Mouse (Mus musculus) frontal cortex, postnatal 36 days (tissue): Measurements from ENCODE around the gene Utrn.

ENCODE experiments used
- DNase-seq, 2 experiments: peaks; one replicate each; pipeline ENCODE4 v3.0.0; 2022; ENCODE audit warnings: low spot score in 2 of 2

Gene Utrn

DNA sequence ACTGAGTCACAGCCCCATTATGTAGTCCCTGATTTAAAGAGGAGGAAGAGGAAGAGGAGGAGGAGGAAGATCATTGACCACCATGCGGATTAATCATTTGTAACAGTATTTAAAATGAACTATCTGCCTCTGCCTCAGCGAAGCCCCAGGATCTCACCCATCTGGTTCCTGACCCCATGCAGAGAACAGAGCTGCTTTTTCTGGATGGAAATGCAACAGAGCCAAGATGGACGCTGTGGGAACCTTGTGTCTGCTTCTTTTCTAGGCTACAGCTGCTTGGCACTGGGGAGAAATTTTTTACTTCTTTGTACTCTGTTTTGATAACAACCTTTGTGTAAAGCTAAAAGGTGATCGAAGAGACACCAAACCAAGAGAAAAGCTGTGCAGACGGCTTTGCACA, 137.7 kb downstream of the Utrn start:
- DNase-seq: no peak

DNA sequence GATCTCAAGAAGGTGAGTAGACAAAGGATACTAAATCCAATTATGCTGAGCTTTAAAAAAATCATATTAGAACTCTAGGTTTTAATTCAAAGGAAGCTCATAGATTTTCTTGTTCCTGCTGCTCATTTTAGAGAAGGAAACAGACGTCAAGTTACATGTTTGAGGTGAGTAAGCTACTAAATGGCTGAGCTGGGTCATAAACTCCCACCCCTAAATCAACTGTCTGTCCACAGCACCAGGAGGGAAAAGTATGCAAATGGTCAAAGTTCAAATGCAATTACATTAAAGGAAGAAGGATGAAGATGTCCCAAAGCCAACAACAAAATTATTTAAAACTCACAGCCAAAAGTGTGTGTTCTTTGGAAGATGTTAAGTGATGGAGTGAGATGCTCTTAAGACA, 139.5 kb downstream of the Utrn start:
- DNase-seq: no peak

DNA sequence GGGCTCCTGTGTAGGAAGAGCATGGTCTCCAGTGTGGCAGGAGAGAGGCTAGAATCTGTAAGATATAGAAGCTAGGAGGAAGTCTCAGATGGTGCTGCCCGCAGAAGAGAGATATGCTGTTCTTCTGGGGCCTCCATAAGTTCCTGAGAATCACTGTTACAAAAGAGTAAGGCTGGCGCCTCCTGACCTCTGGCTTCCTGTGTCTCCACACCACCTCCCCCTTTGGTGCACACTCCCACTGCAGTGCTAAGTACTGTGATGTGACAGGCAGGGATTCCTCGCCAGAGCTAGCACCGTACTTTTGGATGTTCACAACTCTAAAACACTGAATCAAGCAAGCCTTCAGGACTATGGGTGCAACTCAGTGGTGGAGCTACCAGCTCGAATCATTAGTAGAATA, 140.1 kb downstream of the Utrn start:
- no peak for DNase-seq

- DNase-seq: no peak
Observed at GRCm38 (mm10) chr10:12727881-12728280, 141.3 kb downstream of the Utrn start.

GRCm38 (mm10) chr10:12726041-12726608, 143.0 kb downstream of the Utrn start:
- DNase-seq: peak in 1 of 2 experiments; percentile 10

- DNase-seq: no peak
Observed at GRCm38 (mm10) chr10:12724247-12725001, 144.7 kb downstream of the Utrn start.

DNA sequence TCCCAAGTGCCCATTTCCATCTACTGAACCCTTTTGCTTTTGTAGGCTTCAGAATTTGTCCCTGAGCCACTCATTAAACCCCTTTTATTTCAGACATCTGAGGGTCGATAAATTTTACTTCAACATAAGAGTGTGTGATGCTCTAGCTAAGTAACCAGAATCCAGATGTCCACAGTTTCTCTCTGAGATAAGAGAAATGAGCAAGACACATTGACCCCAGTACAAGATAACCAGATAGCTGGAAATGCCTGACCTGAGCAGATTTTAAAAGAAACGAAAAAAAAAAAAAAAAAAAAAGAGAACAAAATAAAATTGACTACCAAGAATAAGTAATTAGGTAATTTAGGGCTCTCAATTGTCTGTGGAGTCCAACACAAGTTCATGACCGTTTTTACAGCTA, 145.9 kb downstream of the Utrn start:
- no peak for DNase-seq

DNA sequence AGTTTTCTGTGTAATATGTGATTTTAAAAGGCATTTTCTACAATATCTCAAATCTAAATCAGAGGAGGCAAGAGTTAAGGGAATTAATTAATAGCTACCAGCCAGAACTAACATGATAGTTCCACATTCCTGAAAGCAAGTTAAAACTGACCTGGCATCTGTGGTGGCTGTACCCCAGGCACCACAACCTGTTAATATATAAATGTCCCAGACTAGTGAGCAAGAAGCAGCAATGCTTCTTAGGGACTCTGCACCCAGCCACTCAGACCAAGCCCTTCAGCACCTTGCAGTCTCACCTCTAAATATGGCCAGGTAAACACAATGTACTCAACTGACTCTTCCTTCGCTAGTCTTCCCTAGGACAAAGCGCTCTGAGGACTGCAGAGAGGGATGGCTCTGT, 147.1 kb downstream of the Utrn start:
- no peak for DNase-seq

DNA sequence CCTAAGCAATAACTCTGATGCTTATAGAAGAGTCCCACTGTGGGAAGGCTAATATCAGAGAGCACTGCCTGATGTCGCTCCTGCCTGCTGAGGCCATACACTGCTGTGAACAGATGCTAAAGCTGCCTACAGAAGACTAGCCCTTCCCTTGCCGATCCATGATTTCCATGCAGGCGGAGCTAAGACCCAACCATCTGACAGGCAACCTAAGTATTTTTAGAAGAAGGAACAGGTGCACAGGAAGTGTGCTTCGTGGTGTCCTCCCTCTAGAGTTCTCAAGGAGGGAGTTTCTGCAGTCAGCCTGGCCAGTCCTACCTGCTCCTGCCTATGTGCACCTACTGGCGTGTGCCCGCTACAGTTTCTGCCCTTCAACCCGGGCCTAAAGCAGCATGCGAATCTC, 150.8 kb downstream of the Utrn start:
- no peak for DNase-seq

DNA sequence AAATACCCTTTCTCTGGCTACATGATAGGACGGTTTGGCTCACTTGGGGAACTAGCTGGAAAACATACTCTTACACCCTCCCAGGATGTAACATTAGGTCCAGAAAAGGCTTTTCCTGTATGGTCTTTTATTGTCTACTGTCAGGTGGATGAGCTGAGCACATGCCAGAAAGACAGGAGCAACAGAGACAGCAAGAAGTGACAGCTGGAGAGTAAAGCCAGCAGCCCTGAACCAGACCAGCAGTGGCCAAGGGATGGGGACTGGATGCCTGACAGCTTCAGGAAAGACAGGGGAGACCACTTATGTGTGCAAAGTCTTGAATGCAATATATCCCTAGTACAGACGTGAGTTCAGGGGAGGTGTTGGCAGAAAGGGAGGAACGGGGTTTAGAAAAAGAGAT, 151.8 kb downstream of the Utrn start:
- DNase-seq: no peak

GRCm38 (mm10) chr10:12716657-12717327, 152.4 kb downstream of the Utrn start:
- no peak for DNase-seq

- DNase-seq: no peak
Observed at GRCm38 (mm10) chr10:12713236-12713855, 155.8 kb downstream of the Utrn start.

DNA sequence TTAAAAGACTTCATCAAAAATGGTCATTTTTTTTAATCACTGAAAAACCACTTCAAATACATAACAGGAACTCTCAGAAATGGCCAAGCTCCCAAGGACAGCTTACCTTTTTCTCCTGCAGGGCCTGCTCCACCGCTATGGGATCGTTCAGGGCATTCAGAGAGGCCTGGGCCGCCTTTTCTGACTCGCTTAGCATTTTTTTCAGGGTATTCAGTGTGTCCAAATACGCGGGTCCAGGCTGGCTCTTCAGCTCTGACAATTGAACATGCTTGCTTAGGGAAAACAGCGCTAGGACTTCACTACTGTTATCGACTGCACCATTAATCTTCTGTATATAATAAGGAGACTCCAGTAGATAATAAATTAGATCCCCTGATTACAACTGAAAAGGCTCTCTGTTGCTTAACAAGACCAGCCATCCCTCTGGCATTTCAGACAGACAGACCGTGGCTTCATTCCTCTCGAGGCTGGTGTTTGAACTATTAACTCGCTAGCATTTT, 157.8 kb downstream of the Utrn start:
- no peak for DNase-seq

DNA sequence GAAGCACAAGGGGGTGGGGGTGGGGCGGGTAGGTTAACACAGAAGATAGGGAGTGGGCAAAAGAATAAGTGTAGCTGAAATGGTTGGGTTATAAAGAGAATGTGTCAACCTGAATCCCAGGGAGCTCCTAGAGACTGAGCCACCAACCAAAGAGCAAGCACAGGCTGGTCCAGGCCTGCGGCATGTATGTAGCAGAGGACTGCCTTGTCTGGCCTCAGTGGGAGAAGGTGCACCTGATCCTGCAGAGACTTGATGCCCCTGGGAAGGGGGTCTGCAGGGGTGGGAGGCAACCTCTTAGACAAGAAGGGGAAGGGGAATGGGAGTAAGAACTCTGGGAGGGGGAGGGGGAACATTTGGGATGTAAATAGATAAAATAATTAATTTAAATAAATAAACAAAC, 162.6 kb downstream of the Utrn start:
- no peak for DNase-seq

DNA sequence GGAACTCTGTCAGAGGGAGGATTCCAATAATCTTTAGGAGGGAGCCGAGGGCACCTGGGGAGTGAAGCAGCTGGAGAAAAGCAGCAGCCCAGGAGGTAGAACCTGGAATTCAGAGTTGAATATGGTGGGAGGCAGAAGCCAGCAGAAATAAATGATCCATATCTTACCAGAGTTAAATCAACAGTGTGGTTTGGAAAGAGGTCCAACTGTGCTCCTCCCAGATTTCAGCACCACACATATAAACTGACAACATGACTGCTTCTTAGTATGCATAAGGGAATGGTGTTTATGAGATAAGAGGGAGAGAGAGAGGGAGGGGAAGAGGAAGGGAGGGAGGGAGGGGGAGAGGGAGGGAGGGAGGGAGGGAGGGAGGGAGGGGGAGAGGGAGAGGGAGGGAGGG, 163.2 kb downstream of the Utrn start:
- DNase-seq: no peak

GRCm38 (mm10) chr10:12704290-12704689, 164.9 kb downstream of the Utrn start:
- no peak for DNase-seq

- no peak for DNase-seq
Observed at GRCm38 (mm10) chr10:12703526-12703925, 165.6 kb downstream of the Utrn start.

GRCm38 (mm10) chr10:12702140-12702539, 167.0 kb downstream of the Utrn start:
- no peak for DNase-seq

DNA sequence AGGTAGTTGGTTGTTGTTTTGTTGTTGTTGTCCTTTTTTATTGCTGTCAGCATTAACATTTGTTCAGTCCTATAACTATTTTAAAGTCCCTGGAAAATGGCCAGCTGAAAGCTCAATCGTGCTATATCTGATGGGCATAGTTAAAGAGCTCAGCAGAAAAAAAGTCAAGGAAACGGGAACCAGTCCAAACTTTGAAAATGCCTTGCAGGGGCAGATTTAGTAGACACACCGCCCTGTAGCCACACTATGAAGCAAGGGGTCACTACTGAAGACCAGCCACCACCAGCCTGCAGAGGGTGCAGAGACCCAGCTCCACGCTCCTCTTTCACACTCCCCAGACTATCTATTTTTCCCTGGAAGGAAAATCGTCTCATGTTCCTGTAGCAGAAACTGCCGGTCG, 167.5 kb downstream of the Utrn start:
- DNase-seq: no peak

DNA sequence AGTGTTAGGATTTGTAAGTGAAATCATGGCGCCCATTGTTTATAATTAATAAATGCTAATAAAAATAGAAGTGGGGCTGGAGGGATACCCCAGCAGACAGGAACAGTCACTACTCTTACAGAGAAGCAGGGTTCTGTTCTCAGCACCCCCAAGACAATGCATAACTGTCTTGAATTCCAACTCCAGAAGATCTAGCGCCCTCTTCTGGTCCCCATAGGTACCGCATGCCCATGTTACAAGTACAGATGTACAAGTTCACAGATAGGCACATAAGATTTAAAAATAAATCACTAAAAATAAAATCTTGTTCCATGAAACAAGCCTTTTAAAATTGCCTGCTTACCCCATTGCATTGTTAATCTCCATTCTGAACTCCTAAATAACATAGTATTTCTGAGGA, 168.6 kb downstream of the Utrn start:
- DNase-seq: no peak

GRCm38 (mm10) chr10:12697902-12698301, 171.3 kb downstream of the Utrn start:
- no peak for DNase-seq

- no peak for DNase-seq
Observed at GRCm38 (mm10) chr10:12696704-12697103, 172.5 kb downstream of the Utrn start.

- DNase-seq: no peak
Observed at GRCm38 (mm10) chr10:12694774-12695173, 174.4 kb downstream of the Utrn start.
